Mouse (Mus musculus) right cerebral cortex, postnatal 4 days (tissue): ENCODE data around the gene Gak.
"Not testable (repeated sequence)": the region's sequence is repeated elsewhere in the genome, so short reads cannot be mapped to it uniquely, and the experiment has no call there.

ENCODE experiments used
- DNase-seq: peaks from one replicate; pipeline ENCODE4 v3.0.0-alpha.2; 2022

Gak gene

DNA sequence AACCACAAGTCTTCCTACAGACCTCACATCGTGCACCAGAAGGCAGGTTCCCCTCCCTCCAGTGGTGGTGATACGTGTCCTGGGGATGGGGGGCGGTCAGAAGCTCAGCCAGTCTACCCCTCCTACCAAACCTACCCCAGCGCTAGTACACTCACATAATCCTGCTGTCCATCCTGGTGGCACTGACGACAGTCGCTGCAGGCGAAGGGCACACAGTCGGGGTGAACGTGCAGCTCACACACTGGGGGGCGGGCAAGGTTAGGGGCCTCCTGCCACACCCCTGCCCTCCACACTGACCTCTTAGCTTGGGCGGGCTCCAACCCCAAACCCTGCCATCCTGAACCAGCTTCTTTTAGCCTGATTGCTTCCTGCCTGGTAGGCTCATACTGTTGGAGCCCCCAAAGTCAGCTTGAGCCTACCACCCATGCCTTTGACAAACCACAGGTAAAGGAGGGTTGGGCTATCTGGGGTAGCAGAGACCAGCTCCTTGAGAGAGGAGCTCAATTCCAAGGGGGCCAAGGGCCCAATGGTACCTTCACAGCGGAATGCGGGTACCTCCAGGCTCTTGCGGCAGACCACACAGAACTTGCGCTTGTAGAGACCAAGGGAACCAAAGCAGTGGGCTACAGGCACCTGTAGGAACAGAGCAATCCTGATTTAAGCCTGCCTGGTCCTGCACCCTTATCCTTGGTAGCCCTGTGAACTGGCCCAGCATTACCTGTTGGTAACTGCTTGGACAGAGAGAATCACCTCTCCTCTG is 26.5 kb upstream of the Gak start:
- DNase-seq = no peak

DNA sequence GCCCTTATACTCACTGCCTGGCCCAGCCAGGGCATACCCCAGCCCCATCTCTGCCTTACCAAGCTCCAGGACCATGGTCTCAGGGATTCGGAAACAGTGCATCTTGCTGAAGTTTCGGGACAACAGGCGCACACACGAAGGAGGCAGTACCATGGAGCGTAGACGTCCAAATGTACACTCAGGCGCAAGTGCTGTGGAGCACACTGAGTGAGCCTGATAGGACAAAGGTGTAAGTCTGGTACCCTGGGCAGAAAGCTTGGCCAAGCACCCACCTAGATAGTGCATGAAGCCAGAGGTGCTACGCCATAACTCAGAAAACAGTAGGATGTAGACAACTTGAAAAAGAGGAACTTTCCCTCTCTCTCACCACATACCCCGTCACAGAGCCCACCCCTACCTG is 25.8 kb upstream of the Gak start:
- DNase-seq = no peak

DNA sequence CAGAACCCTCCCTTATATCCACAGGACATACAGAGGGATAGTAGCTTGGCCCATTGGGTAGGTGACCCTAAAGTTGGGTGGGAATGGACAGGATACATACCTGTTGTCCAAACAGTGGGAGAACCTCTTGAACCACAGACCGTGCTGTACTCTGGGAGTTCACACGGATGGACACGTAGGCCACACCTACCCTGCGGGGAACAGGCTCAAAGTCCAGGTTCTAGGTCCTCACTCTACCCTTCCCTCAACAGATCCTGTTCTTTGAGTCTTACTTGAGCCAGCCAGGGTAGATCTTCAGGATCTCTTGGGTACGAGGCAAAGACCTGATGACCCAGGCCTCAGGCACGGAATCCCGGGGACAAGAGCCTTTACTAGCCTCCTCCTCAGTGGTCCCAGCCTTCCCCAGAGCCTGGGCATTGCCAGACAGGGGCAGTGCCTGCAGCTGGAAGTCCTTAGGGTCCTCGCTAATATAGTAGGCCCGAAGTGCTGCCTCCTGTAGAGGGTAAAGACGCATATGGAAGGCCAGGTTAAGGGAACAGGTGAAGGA is 25.0 kb upstream of the Gak start:
- DNase-seq = no peak

DNA sequence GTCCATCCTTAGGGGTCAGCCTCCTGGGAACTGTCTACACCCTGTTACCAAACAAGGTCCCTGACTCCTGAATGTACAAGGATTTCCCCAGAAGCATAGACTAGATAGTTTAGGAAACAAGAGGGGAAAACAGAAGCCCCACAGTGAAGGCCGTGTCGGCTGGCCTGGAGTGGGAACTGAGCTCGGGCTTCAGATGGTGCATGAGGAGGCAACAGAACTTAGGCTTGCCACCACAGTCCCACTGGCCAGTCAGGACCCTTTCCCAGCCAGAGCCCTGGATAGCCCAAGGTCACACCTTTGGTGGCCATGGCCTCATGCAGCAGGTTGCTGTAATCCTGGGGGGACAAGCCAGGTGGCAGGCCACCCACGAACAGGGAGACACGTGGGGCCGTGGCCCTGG is 23.8 kb upstream of the Gak start:
- no peak for DNase-seq

DNA sequence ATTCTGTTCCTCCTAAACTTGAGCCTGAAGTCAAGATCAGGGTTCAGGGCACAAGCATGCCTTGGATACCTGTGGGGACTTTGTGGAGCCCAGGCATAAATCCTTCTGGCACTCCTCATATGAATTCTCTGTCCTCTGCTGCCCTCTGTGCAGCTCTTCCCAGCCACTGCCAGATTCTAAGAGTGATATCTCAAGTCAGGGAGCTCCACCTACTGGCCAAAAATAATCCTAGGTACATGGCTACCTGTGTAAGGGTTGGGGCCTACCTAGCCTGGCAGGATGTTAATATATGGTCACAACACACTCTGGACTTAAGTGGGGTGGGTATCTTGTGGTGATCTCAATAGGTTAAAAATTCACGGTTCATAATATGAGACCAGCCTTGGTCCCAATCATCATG is 22.3 kb upstream of the Gak start:
- DNase-seq = no peak

DNA sequence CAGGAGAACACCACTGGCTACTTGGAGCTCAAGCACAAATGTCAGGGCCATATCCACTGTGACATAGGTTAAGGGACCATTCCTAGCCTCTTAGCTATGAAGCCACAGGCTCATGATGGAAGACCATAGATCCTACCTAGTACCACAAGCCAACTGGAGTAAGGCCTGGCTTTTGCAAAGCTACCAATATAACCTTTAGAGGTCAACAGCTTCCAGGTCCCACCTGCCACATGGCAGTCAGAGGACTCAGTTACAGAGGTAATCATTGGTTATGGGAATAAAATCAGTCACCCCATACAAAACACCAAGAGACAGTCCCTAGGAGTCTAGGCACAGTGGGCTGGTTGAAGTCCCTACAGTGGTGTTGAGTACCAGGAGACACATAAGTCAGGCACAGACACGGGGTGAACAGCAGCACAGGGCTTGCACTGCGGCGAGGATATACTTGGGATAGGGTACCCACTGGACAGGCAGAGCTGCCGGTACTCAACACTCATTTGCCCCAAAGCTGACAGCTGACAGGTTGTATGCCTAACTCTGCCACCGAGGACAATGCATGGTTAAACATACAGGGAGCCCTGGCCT is 21.7 kb upstream of the Gak start:
- DNase-seq = no peak

DNA sequence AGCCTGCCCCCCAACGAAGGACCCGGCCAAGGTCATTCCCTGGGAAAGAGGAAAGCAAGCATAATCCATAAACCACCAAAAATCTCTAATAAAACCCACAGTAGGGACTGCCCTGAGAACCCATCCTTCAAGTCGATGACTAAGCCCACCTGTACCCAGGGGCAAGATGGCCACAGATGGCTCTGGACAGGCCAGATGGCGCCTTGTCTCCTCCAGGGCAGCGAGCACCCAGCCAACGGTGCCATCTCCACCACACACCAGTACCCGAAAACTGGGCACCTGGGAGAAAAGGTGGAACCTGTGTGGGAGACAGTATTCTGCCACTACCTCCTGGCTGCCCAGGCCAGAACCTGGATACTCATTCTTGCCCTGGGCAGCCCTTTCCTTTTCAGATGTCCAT is 20.8 kb upstream of the Gak start:
- no peak for DNase-seq

DNA sequence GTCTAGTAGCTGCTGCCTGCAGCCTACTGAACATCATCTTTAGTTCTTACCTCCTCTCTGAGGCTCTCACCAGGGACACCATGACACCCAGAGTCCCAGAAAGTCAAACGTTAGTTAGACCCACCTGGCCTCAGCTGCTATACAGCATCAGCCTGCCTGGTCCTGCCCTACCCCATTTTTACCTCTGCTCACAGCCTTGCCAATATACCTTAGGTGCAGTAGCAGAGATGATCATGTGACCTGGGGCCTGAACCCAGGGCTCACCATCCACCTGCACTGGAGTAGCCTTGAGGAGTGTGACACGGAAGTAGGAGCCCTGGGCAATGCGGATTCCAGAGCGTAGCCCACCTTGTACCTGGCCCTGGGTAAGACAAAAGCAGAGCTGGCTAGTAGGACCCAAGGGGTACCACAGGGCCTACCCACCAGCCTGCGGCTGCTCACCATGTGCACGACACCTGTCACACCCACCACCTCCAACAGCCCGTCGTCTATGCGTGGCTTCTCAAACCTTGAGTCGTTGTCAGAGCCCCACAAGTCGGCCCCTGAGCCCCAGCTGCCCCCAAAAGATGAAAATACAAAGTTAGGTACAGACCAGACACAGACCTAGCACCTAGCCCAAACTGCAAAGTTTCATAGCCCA is 19.5 kb upstream of the Gak start:
- no peak for DNase-seq

DNA sequence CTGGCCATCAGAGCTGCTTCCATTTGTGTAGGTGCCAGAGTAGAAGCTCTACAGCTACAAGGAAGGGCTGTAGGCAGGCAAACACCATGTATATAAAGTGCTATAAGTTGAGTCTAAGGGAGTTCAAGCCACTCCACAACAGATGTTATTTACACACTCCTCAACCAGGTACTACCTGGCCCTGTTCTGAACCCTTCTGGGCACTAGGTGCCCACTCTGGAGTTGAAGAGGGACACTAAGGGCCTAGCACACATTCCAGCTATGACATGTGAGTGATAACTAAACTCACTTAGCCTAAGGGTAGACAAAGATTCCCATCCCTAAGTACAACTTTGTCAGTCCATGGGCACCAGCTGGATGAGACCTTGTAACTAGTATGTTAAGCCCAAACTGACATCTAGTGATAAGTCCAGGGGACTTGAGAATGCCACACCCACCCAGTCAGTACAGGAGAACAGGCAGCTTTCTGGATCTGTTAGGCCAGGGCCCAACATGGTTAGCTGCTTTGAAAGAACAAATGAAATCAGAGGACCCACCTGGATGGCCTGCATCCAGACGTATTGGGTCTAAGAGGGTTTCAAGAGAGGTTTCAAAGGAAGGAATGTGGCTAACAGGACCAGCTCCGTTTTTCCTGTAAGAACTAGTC is 18.4 kb upstream of the Gak start:
- DNase-seq = no peak

DNA sequence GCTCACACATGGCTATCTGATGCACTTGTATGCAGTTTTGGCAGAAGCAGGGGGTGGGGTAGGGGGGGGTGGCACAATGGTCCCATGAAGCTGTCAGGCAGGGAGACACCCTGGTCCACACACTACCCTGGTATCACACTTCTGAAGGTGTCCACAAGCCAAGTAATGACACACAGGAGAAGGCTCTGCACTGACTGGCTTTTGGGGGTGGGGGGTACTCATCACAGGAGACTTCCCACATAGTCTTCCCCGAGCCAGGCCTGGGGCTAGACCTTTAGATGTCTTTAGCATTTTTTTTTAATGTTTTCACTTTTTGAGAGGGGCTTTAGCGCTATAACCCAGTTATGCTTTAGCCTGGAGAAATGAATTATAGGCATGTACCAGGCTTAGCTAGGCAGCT is 17.8 kb upstream of the Gak start:
- no peak for DNase-seq

DNA sequence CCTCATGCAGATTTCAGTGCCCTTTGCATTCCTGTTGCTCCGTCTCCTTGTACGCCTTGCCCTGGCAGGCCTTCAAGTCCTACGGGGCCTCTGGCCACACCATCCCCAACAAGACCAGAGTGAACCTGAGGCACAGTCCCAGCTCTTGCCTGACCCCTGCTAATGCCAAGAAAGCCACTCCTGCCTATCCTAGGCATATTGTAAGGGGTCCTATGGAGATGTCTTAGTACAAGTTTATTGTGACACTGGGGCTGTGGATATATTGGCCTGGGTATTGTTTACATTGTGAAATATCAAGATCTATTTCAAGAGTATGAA is 16.7 kb upstream of the Gak start:
- DNase-seq = no peak

DNA sequence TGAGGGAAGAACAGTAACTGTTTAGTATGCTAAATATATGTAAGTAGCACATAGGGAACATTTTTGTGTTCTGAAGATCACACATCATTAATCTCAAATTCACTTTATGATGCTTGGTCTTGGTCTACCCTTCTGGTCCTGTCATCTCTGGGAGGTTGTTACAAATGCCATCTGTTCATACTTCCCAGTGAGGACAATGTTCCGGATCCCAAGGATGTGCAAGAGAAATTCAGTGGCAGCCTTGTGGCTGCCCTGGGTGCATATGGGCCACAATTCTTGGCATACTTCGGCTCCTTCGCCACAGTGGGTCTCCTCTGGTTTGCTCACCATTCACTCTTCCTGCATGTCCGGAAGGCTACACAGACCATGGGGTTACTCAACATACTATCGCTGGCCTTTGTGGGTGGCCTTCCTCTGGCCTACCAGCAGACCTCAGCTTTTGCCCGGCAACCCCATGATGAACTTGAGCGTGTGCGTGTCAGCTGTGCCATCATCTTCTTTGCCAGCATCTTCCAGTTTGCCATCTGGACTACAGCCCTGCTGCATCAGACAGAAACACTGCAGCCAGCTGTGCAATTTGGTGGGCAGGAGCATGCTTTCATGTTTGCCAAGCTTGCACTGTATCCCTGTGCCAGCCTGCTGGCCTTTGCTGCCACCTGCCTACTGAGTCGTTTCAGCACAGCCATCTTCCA is 16.2 kb upstream of the Gak start:
- no peak for DNase-seq

DNA sequence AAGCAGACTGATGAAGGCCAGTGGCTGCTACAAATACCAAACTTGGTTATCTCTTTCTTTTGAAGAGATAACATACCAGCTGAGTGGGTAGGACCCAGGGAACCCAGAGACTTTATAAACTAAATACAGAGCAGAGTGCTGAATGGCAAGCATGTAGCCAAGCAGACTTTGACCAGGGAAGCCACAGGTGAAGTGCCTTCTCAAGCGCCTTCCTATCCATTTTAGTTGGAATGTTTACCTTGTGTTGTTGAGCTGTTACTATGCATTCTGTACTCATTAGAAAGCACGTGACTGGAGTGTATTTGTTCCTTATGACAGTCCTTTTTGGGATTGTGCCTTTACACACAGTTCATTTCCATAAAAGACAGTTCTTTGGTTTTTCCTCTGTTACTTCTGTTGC is 14.1 kb upstream of the Gak start:
- no peak for DNase-seq

DNA sequence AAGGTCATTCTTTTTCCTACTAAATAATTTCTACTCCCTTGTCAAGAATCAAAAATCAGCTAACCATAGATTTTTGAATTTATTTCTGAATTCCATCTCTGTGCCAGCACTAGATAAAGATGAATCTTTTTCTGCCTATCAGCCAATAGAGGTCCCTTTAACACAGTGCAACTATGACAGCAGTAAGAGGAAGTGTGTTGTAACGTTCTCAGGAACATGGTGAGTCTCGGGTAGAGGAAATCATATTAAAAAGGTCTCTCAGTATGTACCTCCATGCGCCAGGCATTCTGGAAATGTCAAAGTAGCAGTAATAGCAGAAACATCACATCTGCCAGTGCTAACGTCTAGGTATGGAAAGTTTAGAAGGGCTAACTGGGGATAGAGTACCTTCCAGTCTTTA is 6.6 kb upstream of the Gak start:
- no peak for DNase-seq

DNA sequence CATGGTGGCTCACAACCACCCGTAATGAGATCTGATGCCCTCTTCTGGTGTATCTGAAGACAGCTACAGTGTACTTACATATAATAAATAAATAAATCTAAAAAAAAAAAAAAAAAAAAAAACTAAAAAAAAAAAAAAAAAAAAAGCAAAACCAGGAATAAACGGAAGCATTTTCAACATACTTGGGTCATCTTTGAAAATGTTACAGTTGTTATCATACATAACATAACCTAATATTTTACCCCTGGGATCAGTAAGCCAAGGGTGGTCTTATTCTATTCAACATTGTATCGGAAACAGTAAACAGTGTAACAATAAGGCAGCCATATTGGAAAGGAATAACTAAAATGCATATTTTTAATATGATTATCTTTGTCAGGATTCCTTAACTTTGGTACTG is 4.5 kb upstream of the Gak start:
- not testable (repeated sequence) for DNase-seq

DNA sequence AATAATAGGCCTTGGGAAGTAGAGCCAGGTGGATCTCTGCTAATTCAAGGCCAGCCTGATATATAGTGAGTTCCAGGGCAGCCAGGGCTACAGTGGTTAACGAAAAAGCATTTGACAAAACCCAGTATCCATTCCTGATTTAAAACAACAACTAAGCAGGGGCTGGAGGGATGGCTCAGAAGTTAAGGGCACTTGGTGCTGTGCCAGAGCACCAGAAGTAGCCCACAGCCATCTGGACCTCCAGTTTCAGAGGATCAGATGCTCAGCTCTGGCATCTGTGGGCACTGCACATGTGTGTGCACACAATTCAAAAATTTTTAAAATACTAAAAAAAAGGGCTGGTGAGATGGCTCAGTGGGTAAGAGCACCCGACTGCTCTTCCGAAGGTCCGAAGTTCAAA is 4.1 kb upstream of the Gak start:
- DNase-seq = no peak

DNA sequence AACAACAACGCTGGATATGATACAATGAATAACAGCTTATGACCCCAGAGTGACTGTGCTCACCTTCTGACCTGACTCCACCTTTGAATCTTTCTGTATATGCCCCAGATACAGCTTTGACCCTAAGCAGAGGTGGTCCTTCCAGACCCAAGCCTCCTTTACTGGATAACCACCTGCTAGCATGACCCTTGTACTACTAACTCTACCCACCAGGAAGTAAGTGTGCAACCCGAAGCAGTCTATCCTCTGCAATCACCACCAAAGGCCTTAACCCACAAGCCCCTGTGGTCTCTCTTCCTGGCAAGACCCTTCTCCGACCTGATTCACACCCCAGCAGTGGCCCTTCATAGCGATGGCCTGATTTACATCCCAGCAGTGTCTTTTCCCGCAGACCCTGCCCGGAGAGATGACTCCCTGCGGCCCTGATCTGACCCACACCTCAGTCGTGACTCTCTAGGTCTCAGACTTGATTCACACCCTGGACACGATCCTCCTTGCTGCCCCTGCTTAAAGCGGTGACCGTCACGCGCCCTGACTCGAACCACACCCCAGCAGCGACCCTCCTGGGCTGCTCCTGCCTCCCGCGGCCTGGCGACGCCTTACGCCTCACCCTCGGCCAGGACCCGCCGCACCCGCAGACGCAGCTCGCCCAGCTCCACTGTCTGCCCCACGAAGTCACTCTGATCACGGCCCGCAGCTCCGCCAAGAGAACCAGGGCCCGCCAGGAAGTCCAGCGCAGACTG is 493 bp downstream of the Gak start:
- DNase-seq = no peak

DNA sequence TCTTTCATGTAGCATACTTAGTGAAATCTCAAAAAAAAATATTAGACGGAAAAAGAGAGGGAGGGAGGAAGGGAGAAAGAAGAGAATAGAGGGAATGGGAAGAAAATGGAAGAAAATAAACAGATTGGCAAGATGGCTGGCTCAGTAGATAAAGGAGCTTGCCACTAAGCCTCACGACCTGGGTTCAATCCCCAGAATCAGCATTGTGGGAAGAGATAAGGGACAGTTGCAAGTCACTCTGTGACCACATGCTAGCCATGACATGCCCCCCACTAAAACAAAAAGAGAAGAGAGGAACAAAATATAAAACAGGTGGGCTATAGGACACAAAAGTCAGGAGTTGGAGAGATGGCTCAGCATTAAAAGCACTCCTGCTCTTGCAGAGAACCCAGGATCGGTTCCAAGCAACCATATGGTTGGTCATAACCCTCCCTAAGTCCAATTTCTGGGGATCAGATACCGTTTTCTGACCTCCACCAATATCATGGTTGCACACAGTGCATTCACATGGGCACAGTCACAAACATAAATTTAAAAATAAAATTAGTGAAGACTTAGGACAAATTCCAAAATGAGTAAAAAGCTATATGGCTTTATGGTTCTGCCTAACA is 3.4 kb downstream of the Gak start:
- DNase-seq = no peak

DNA sequence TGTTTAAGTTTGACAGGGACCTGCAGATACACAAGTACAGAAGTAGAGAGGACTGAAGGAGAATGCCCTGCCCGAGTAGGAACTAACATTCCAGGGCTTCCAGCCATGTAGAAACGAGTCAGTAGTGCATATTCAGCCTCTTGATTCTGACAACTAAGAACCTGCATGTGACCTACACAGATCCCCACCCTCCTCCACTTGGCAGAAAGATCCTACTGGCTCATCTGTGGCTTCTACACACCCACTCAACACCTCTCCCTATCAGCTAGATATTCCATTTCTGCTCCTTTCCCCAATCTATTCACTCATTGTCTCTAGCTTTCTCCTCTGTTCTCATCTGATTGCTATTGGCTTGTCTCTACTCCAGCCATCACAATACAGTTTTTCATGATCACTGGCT is 7.7 kb downstream of the Gak start:
- DNase-seq = no peak

DNA sequence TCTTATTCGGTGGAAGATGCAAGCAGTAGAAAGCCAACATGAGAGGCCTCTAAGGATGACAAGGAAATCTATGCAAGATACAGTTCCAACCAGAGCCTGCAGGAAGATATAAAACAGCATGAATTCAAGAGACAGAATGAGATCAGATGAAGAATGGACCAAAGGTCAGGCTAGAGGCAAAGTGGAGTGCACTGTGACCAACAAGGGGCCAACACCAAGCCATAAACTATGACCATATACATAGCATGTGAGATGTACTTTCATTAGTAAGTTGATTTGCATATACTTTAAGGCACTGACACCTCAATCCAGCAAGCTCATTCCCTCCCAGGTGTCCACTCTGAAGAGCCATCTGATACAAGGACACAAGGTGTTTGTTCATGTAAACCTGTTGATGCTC is 19.1 kb downstream of the Gak start:
- DNase-seq = no peak

DNA sequence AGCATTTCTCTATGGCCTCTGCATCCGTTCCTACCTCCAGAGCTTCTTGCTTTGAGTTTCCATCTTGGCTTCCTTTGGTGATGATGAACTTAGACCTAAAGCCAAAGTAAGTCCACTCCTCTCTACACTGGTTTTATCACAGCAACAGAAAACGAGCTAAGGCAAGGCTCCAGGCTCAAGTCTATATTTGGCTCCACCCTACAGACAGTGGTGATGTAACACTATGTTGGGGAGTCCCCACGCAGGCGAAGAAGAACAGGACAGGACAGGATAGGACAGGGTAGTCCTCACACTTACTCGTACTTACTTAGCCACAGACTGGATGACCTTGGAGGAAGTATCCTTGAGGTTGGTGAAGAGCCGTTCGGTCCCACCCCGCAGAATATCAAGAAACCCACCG is 27.0 kb downstream of the Gak start:
- DNase-seq = no peak

DNA sequence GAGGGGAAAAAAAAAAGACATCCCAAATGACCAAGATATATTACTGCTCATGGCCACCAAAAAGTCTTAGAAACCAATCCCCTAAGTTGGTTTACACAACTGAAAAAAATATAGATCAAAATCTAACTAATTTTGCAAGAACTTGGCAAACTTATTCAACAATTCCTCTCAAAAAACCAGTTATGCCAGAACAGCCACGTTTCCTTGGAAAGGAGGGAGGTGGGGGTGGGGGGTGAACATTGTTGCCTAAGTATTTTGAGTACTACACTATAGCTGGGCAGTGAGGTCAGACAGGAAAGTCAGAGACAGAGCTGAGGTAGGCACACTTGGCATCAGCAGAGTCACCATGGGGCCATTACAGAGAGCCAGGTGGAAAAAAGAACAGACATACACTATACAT is 29.6 kb downstream of the Gak start:
- no peak for DNase-seq
